Mouse (Mus musculus): Measurements from ENCODE around the gene Olfr902. TPM values are rescaled to one million over a fixed set of nuclear protein-coding genes. Genes with fewer than 3 reads are reported as not detected.

Olfr902 gene
- polyA plus RNA-seq, 1 experiment from 2014 or later, result not detected

- DNase-seq (ENCODE audit: low spot score, missing footprints) (no peak), ATAC-seq (ENCODE audit: low FRiP score) (no peak)
- H3K27ac ChIP-seq (ENCODE audit: low read depth, low read length), result no peak within 1 kb of the TSS
- H3K4me1 ChIP-seq (ENCODE audit: control insufficient read depth, insufficient read depth, low read length), result no peaks in the 10 kb centered on the region
- H3K9me3 ChIP-seq (ENCODE audit: control insufficient read depth, low read length), result no peaks in the 10 kb centered on the region
- no peak within 1 kb of the TSS for H3K9ac ChIP-seq (ENCODE audit: low read length)
- H3K4me3 ChIP-seq (ENCODE audit: low read depth, low read length), result no peak within 1 kb of the TSS
- H3K4me2 ChIP-seq, result no peak within 1 kb of the TSS
- 84% methylated on average over 2 of the region's 2 CpGs for WGBS
- no peaks in the 10 kb centered on the region for H3K36me3 ChIP-seq (ENCODE audit: control insufficient read depth, insufficient read depth, low read length)
- H3K27me3 ChIP-seq (ENCODE audit: control insufficient read depth, insufficient read depth, low read length), result no peaks in the 10 kb centered on the region
These were observed 48.0 kb downstream of the Olfr902 start, which contains the start of gene Olfr907 for GRCm38 (mm10) chr9:38495501-38495900. Gene Olfr907 (plus strand): TSS chr9:38495801.

Other genes starting within 250 kb of the Olfr902 start
- not detected in 2 replicates for gene Olfr893, start 239.3 kb upstream of the Olfr902 start, polyA plus RNA-seq (2014; fragmentation: Nextera tagmentation; extraction: Ambion mirVana)
- gene Olfr894, start 229.6 kb upstream of the Olfr902 start, polyA plus RNA-seq (2014; fragmentation: Nextera tagmentation; extraction: Ambion mirVana), result not detected in 2 replicates
- gene Olfr143, start 194.9 kb upstream of the Olfr902 start, polyA plus RNA-seq (2014; fragmentation: Nextera tagmentation; extraction: Ambion mirVana), result not detected in 2 replicates
- gene Olfr895, start 179.8 kb upstream of the Olfr902 start, polyA plus RNA-seq (2014; fragmentation: Nextera tagmentation; extraction: Ambion mirVana), result not detected in 2 replicates
- not detected in 2 replicates for gene Olfr896-ps1, start 156.5 kb upstream of the Olfr902 start, polyA plus RNA-seq (2014; fragmentation: Nextera tagmentation; extraction: Ambion mirVana)
- gene Olfr25, start 118.6 kb upstream of the Olfr902 start, polyA plus RNA-seq (2014; fragmentation: Nextera tagmentation; extraction: Ambion mirVana), result not detected in 2 replicates
- gene Olfr898, start 99.2 kb upstream of the Olfr902 start, polyA plus RNA-seq (2014; fragmentation: Nextera tagmentation; extraction: Ambion mirVana), result not detected in 2 replicates
- gene Olfr250, start 80.8 kb upstream of the Olfr902 start, polyA plus RNA-seq (2014; fragmentation: Nextera tagmentation; extraction: Ambion mirVana), result not detected in 2 replicates
- not detected in 2 replicates for gene Olfr251, start 70.6 kb upstream of the Olfr902 start, polyA plus RNA-seq (2014; fragmentation: Nextera tagmentation; extraction: Ambion mirVana)
- not detected in 2 replicates for gene Olfr147, start 46.0 kb upstream of the Olfr902 start, polyA plus RNA-seq (2014; fragmentation: Nextera tagmentation; extraction: Ambion mirVana)
- gene Olfr901, start 18.2 kb upstream of the Olfr902 start, polyA plus RNA-seq (2014; fragmentation: Nextera tagmentation; extraction: Ambion mirVana), result not detected in 2 replicates
- not detected in 2 replicates for gene Olfr904, start 15.5 kb downstream of the Olfr902 start, polyA plus RNA-seq (2014; fragmentation: Nextera tagmentation; extraction: Ambion mirVana)
- gene Olfr905, start 23.5 kb downstream of the Olfr902 start, polyA plus RNA-seq (2014; fragmentation: Nextera tagmentation; extraction: Ambion mirVana), result not detected in 2 replicates
- gene Olfr906, start 39.4 kb downstream of the Olfr902 start, polyA plus RNA-seq (2014; fragmentation: Nextera tagmentation; extraction: Ambion mirVana), result not detected in 2 replicates
- not detected in 2 replicates for gene Olfr907, start 48.1 kb downstream of the Olfr902 start, polyA plus RNA-seq (2014; fragmentation: Nextera tagmentation; extraction: Ambion mirVana)
- gene Olfr911-ps1, start 73.9 kb downstream of the Olfr902 start, polyA plus RNA-seq (2014; fragmentation: Nextera tagmentation; extraction: Ambion mirVana), result not detected in 2 replicates
- not detected in 2 replicates for gene Olfr910, start 90.2 kb downstream of the Olfr902 start, polyA plus RNA-seq (2014; fragmentation: Nextera tagmentation; extraction: Ambion mirVana)
- gene Olfr912, start 132.5 kb downstream of the Olfr902 start, polyA plus RNA-seq (2014; fragmentation: Nextera tagmentation; extraction: Ambion mirVana), result not detected in 2 replicates
- not detected in 2 replicates for gene Olfr913, start 145.1 kb downstream of the Olfr902 start, polyA plus RNA-seq (2014; fragmentation: Nextera tagmentation; extraction: Ambion mirVana)
- not detected in 2 replicates for gene Olfr914, start 157.4 kb downstream of the Olfr902 start, polyA plus RNA-seq (2014; fragmentation: Nextera tagmentation; extraction: Ambion mirVana)
- gene Olfr916, start 212.2 kb downstream of the Olfr902 start, polyA plus RNA-seq (2014; fragmentation: Nextera tagmentation; extraction: Ambion mirVana), result not detected in 2 replicates
- gene Olfr917, start 218.2 kb downstream of the Olfr902 start, polyA plus RNA-seq (2014; fragmentation: Nextera tagmentation; extraction: Ambion mirVana), result not detected in 2 replicates
- gene Olfr918, start 226.9 kb downstream of the Olfr902 start, polyA plus RNA-seq (2014; fragmentation: Nextera tagmentation; extraction: Ambion mirVana), result not detected in 2 replicates

Data from midbrain, embryonic 11.5 days (tissue).